ENCODE assay signal across 18 mouse cellular contexts in genomic region chr1:178978617-178979245, GRCm38 (mm10).
DNase-seq lines count a peak whose midpoint lies in the region; ATAC-seq and TF ChIP-seq lines count a peak whose summit lies in the region.
"Had no signal": no experiment of that assay in that cellular context is flagged by ENCODE, and none has a peak within 500 bp of the region (broad histone marks: within the 10 kb centered on the region; RNA-seq: fewer than 3 reads in every experiment).

No protein-coding gene starts in this region.

- H3K4me3 ChIP-seq in forebrain, embryonic 10.5 days = no peak overlapping the region
- no peak overlapping the region for H3K4me3 ChIP-seq in forebrain, embryonic 12.5 days (replicated peaks)
- no peak overlapping the region for H3K4me3 ChIP-seq in lung, embryonic 14.5 days (ENCODE audit: low read depth, low read length)
- no peak overlapping the region for H3K4me3 ChIP-seq in embryonic facial prominence, embryonic 10.5 days
- H3K4me3 ChIP-seq: forebrain, embryonic 13.5 days; heart, embryonic 10.5 days; hindbrain, embryonic 13.5 days; liver, embryonic 15.5 days had no signal

- no peak overlapping the region for H3K4me2 ChIP-seq in forebrain, embryonic 12.5 days
- H3K4me2 ChIP-seq in lung, embryonic 14.5 days = no peak overlapping the region
- H3K4me2 ChIP-seq: forebrain, embryonic 13.5 days; hindbrain, embryonic 13.5 days; liver, embryonic 15.5 days had no signal

- H3K36me3 ChIP-seq in forebrain, embryonic 10.5 days (replicated peaks) = no peaks in the 10 kb centered on the region
- no peaks in the 10 kb centered on the region for H3K36me3 ChIP-seq in forebrain, embryonic 12.5 days (replicated peaks)
- H3K36me3 ChIP-seq in lung, embryonic 14.5 days (ENCODE audit: insufficient read depth) = no peaks in the 10 kb centered on the region
- H3K36me3 ChIP-seq in embryonic facial prominence, embryonic 10.5 days (replicated peaks) = no peaks in the 10 kb centered on the region
- H3K36me3 ChIP-seq: heart, embryonic 10.5 days; hindbrain, embryonic 13.5 days; liver, embryonic 15.5 days had no signal

- peaks cover 38% of the 10 kb centered on the region for H3K4me1 ChIP-seq in forebrain, embryonic 10.5 days
- H3K4me1 ChIP-seq in forebrain, embryonic 12.5 days = peaks cover 10% of the 10 kb centered on the region; the same call in 1 of the 2 replicates
- H3K4me1 ChIP-seq in lung, embryonic 14.5 days (ENCODE audit: insufficient read depth) = 0 out of 2 replicates have a peak, but pooled peaks cover 3% of the 10 kb centered on the region
- peaks cover 66% of the 10 kb centered on the region for H3K4me1 ChIP-seq in embryonic facial prominence, embryonic 10.5 days
- H3K4me1 ChIP-seq: forebrain, embryonic 13.5 days; liver, embryonic 15.5 days had no signal

- peak overlapping the region; percentile 40; the same call in 1 of the 2 replicates for H3K27ac ChIP-seq in forebrain, embryonic 10.5 days
- no peak overlapping the region for H3K27ac ChIP-seq in forebrain, embryonic 12.5 days
- no peak overlapping the region; the same call in 1 of the 2 replicates for H3K27ac ChIP-seq in lung, embryonic 14.5 days (ENCODE audit: low read depth)
- H3K27ac ChIP-seq in embryonic facial prominence, embryonic 10.5 days (replicated peaks) = peak overlapping the region; percentile 45
- H3K27ac ChIP-seq: forebrain, embryonic 13.5 days; heart, embryonic 10.5 days; hindbrain, embryonic 13.5 days; liver, embryonic 15.5 days had no signal

- no peaks in the 10 kb centered on the region for H3K27me3 ChIP-seq in forebrain, embryonic 10.5 days (ENCODE audit: poor library complexity, severe bottlenecking)
- no peaks in the 10 kb centered on the region for H3K27me3 ChIP-seq in forebrain, embryonic 12.5 days
- no peaks in the 10 kb centered on the region for H3K27me3 ChIP-seq in lung, embryonic 14.5 days (ENCODE audit: insufficient read depth, low read length)
- no peaks in the 10 kb centered on the region for H3K27me3 ChIP-seq in embryonic facial prominence, embryonic 10.5 days (replicated peaks; ENCODE audit: low read depth, poor library complexity, severe bottlenecking)
- H3K27me3 ChIP-seq: CH12.LX; forebrain, embryonic 13.5 days; hindbrain, embryonic 13.5 days; liver, embryonic 15.5 days had no signal

- no peak overlapping the region for H3K9ac ChIP-seq in forebrain, embryonic 12.5 days
- H3K9ac ChIP-seq in lung, embryonic 14.5 days = no peak overlapping the region
- H3K9ac ChIP-seq: forebrain, embryonic 13.5 days; hindbrain, embryonic 13.5 days; liver, embryonic 15.5 days had no signal

- 53% methylated on average over 8 of the region's 8 CpGs for WGBS in forebrain, embryonic 10.5 days
- WGBS in forebrain, embryonic 12.5 days = 69% methylated on average over 8 of the region's 8 CpGs
- 34% methylated on average over 8 of the region's 8 CpGs for WGBS in lung, embryonic 14.5 days
- WGBS in embryonic facial prominence, embryonic 10.5 days = 41% methylated on average over 8 of the region's 8 CpGs

- no peak for ATAC-seq in forebrain, embryonic 12.5 days (ENCODE audit: low FRiP score)
- peak; percentile 88 for ATAC-seq in lung, embryonic 14.5 days (ENCODE audit: insufficient read depth)
- ATAC-seq: forebrain, embryonic 13.5 days had no signal

- no peak for DNase-seq in forebrain, embryonic 10.5 days (ENCODE audit: extremely low spot score, low spot score)
- DNase-seq in lung, embryonic 14.5 days = peak; percentile 82
- no peak for DNase-seq in lung, postnatal 36 days
- peak; percentile 47 for DNase-seq in embryonic facial prominence, embryonic 10.5 days (ENCODE audit: low spot score)
- peak; percentile 28 for DNase-seq in forelimb bud, embryonic 11.5 days (ENCODE audit: low read depth, low spot score)
- DNase-seq in thymus, postnatal 4 days = no peak
- no peak for DNase-seq in layer of hippocampus, postnatal 36 days
- DNase-seq: cerebellum, adult 9-10 months; gastrocnemius, postnatal 36 days; heart, postnatal 10 days; kidney, adult 2 months; spleen, adult 18-20 months had no signal

- TF ChIP-seq CTCF in lung, embryonic 14.5 days (IDR thresholded peaks at IDR 0.05; ENCODE audit: low read depth) = no peak

- H3K9me3 ChIP-seq in forebrain, embryonic 10.5 days = no peaks in the 10 kb centered on the region
- no peaks in the 10 kb centered on the region for H3K9me3 ChIP-seq in forebrain, embryonic 12.5 days
- no peaks in the 10 kb centered on the region for H3K9me3 ChIP-seq in lung, embryonic 14.5 days (ENCODE audit: low read depth, low read length)
- H3K9me3 ChIP-seq in embryonic facial prominence, embryonic 10.5 days = no peaks in the 10 kb centered on the region
- H3K9me3 ChIP-seq: forebrain, embryonic 13.5 days; heart, embryonic 10.5 days; hindbrain, embryonic 13.5 days; liver, embryonic 15.5 days had no signal

Comparison
In these comparisons a context has a peak if more than half of its experiments do, and no peak if none do; other contexts are left out.
1. DNase-seq: peak in lung, embryonic 14.5 days (single experiment), embryonic facial prominence, embryonic 10.5 days (single experiment) and forelimb bud, embryonic 11.5 days (single experiment); none in forebrain, embryonic 10.5 days (single experiment), lung, postnatal 36 days (single experiment), thymus, postnatal 4 days (single experiment) and layer of hippocampus, postnatal 36 days (0 of 2).
2. H3K27ac ChIP-seq: peak in forebrain, embryonic 10.5 days (single experiment) and embryonic facial prominence, embryonic 10.5 days (single experiment); none in forebrain, embryonic 12.5 days (single experiment) and lung, embryonic 14.5 days (single experiment).